Mouse (Mus musculus): ENCODE data around the gene Kif5c.

- TF ChIP-seq CTCF (IDR thresholded peaks at IDR 0.05; ENCODE audit: extremely low read depth, insufficient read length, insufficient replicate concordance, low read depth, low read length) (no peak), POLR2A (IDR thresholded peaks at IDR 0.05; ENCODE audit: low read depth, low read length) (no peak)
These were observed 152.1 kb downstream of the Kif5c start for GRCm38 (mm10) chr2:49771172-49771571.
